Mouse (Mus musculus): ENCODE measurements at regions not wholly inside any gene's neighbourhood (a gene's known extent, or its start where the extent isn't known, plus 50 kb on each side); places are given as distances from the start of the nearest gene placed in this dataset.

DNA sequence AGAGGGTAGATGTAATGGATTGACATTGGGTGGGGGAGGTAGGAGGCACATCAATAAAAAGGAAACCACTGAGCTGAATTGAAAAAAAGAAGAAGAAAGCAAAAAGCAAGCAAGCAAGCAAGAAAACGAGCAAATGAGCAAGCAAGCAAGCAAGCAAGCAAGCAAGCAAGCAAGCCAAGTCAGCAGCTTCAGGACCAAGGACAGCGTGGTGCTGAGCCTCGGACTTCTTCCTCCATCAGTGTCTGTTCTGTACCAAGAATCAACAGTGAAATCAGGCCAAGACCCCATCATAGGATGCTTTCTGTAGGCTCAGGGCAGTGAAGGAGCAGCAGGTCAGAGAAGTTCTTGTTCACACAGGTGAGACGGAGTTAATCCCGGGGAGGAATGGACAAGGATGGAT is 392.7 kb upstream of the BB014433 start:
- TF ChIP-seq POLR2A (IDR thresholded peaks at IDR 0.05; ENCODE audit: borderline replicate concordance, extremely low read depth, insufficient read depth, insufficient read length, poor library complexity, severe bottlenecking) (no peak), CTCF (IDR thresholded peaks at IDR 0.05; ENCODE audit: borderline replicate concordance, extremely low read depth, insufficient read depth, insufficient read length) (no peak)
